Mouse (Mus musculus) heart, embryonic 13.5 days (tissue): Measurements from ENCODE around the gene Usp47. TPM values are rescaled to one million over a fixed set of nuclear protein-coding genes. Genes with fewer than 3 reads are reported as not detected.

Experiments
- ATAC-seq: fragments of 200-750 bp; cut with Nextera tagmentation; 2 replicates; pipeline ENCODE4 v1.8.0; 2017; ENCODE audit warnings: moderate TSS enrichment; ENCODE audit not compliant: insufficient number of reproducible peaks, low FRiP score, low TSS enrichment; ENCODE audit errors: extremely low read depth
- H3K27ac ChIP-seq: fragments of 300-500 bp; sonication (generic); replicated peaks from 2 replicates; pipeline ENCODE4 v1.5.1; 2015; ENCODE audit warnings: moderate library complexity, mild to moderate bottlenecking, inconsistent platforms
- H3K27me3 ChIP-seq: fragments of 300-500 bp; sonication (generic); replicated peaks from 2 replicates; pipeline ENCODE4 v1.6.1; 2015; ENCODE audit warnings: mild to moderate bottlenecking, inconsistent platforms
- H3K36me3 ChIP-seq: fragments of 300-500 bp; sonication (generic); 2 replicates; pipeline ENCODE4 v1.6.1; 2015; ENCODE audit warnings: mild to moderate bottlenecking, inconsistent platforms
- H3K4me1 ChIP-seq: fragments of 300-500 bp; sonication (generic); 2 replicates; pipeline ENCODE4 v1.6.1; 2015; ENCODE audit warnings: inconsistent platforms
- H3K4me2 ChIP-seq: fragments of 300-500 bp; sonication (generic); 2 replicates; pipeline ENCODE4 v1.6.1; 2015; ENCODE audit warnings: inconsistent platforms, mild to moderate bottlenecking, moderate library complexity
- H3K4me3 ChIP-seq: fragments of 300-500 bp; sonication (generic); 2 replicates; pipeline ENCODE4 v1.5.1; 2015; ENCODE audit warnings: moderate library complexity, mild to moderate bottlenecking, inconsistent platforms
- H3K9ac ChIP-seq: fragments of 300-500 bp; sonication (generic); 2 replicates; pipeline ENCODE4 v1.6.1; 2015; ENCODE audit warnings: inconsistent platforms, mild to moderate bottlenecking, moderate library complexity
- H3K9me3 ChIP-seq: fragments of 300-500 bp; sonication (generic); 2 replicates; pipeline ENCODE4 v1.6.1; 2016; ENCODE audit warnings: inconsistent platforms
- WGBS: fragments of 180-500 bp; shearing (Covaris S2); methylation state at CpG from one replicate; pipeline ENCODE4 v1.1.7; 2015; ENCODE audit warnings: mixed read lengths; 5-methylcytosine and 5-hydroxymethylcytosine counted together
- polyA plus RNA-seq: library from polyadenylated mRNA; unstranded; fragments of >200 nt; fragmentation: Nextera tagmentation; extraction: Ambion mirVana; gene quantifications from 2 replicates; pipeline ENCODE4 v1.2.1, GENCODE M21; 2015

Usp47 gene
- polyA plus RNA-seq, 1 experiment from 2014 or later: 57.4 TPM

- Histone ChIP-seq H3K27ac (no peak overlapping the region), H3K4me1 (peaks cover 63% of the 10 kb centered on the region), H3K9ac (no peak overlapping the region), H3K27me3 (no peaks in the 10 kb centered on the region), H3K4me2 (no peak overlapping the region), H3K9me3 (no peaks in the 10 kb centered on the region), H3K4me3 (no peak overlapping the region), H3K36me3 (peaks cover 16% of the 10 kb centered on the region)
- no peak for ATAC-seq
- 86% methylated on average over 5 of the region's 5 CpGs for WGBS
Measured at GRCm38 (mm10) chr7:112123612-112124011, 100.3 kb downstream of the Usp47 start.

GRCm38 (mm10) chr7:112125625-112126260 lies 102.4 kb downstream of the Usp47 start:
- no peaks in the 10 kb centered on the region for H3K27me3 ChIP-seq
- no peaks in the 10 kb centered on the region for H3K9me3 ChIP-seq
- peaks cover 2% of the 10 kb centered on the region; the same call in 1 of the 2 replicates for H3K36me3 ChIP-seq
- H3K27ac ChIP-seq: peak overlapping the region; percentile 79
- no peak overlapping the region for H3K4me2 ChIP-seq
- ATAC-seq: no peak
- no peak overlapping the region for H3K9ac ChIP-seq
- WGBS: 58% methylated on average over 7 of the region's 7 CpGs
- peaks cover 83% of the 10 kb centered on the region for H3K4me1 ChIP-seq
- H3K4me3 ChIP-seq: no peak overlapping the region

- ATAC-seq: no peak
- H3K9me3 ChIP-seq: no peaks in the 10 kb centered on the region
- H3K4me3 ChIP-seq: no peak overlapping the region
- 40% methylated on average over 5 of the region's 5 CpGs for WGBS
- H3K36me3 ChIP-seq: no peaks in the 10 kb centered on the region
- H3K27ac ChIP-seq: peak overlapping the region; percentile 79
- no peak overlapping the region for H3K9ac ChIP-seq
- H3K4me1 ChIP-seq: peaks cover 71% of the 10 kb centered on the region
- H3K27me3 ChIP-seq: no peaks in the 10 kb centered on the region
- no peak overlapping the region for H3K4me2 ChIP-seq
Measured at GRCm38 (mm10) chr7:112127085-112127637, 103.9 kb downstream of the Usp47 start.

GRCm38 (mm10) chr7:112127954-112128353 lies 104.7 kb downstream of the Usp47 start:
- H3K9me3 ChIP-seq: no peaks in the 10 kb centered on the region
- 75% methylated on average over 4 of the region's 4 CpGs for WGBS
- no peak overlapping the region for H3K4me2 ChIP-seq
- peaks cover 63% of the 10 kb centered on the region for H3K4me1 ChIP-seq
- H3K4me3 ChIP-seq: no peak overlapping the region
- peak overlapping the region; percentile 79 for H3K27ac ChIP-seq
- no peak overlapping the region for H3K9ac ChIP-seq
- 0 out of 2 replicates have a peak, but pooled peaks cover 2% of the 10 kb centered on the region for H3K36me3 ChIP-seq
- H3K27me3 ChIP-seq: no peaks in the 10 kb centered on the region
- no peak for ATAC-seq

DNA sequence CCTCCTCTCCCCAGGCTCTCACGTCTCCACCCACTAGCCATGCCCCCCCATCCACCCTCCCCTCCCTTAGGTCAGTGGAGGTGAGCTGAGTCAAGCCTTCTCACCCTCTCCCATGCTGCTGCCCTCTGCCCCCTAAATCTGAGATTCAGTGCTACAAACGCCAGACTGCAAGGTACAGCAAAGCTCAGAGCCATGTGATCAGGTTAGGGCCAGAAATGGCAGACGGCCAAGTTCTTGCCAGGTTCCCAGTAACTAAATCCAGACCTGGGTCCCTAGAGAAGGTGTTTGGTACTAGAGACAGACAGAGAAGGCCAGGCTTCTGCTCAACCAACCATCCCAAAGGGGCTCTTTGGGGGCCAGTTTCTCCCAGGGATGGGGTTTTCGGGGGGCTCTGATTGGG lies 105.5 kb downstream of the Usp47 start:
- peak overlapping the region; percentile 79 for H3K27ac ChIP-seq
- WGBS: 36% methylated on average over 4 of the region's 4 CpGs
- H3K4me2 ChIP-seq: no peak overlapping the region
- no peaks in the 10 kb centered on the region for H3K9me3 ChIP-seq
- H3K27me3 ChIP-seq: no peaks in the 10 kb centered on the region
- 0 out of 2 replicates have a peak, but pooled peaks cover 3% of the 10 kb centered on the region for H3K36me3 ChIP-seq
- no peak for ATAC-seq
- peaks cover 60% of the 10 kb centered on the region for H3K4me1 ChIP-seq
- H3K4me3 ChIP-seq: no peak overlapping the region
- H3K9ac ChIP-seq: no peak overlapping the region

- Histone ChIP-seq H3K36me3 (0 out of 2 replicates have a peak, but pooled peaks cover 3% of the 10 kb centered on the region), H3K9ac (no peak overlapping the region), H3K9me3 (no peaks in the 10 kb centered on the region), H3K4me3 (no peak overlapping the region), H3K4me2 (no peak overlapping the region), H3K4me1 (peaks cover 56% of the 10 kb centered on the region), H3K27ac (no peak overlapping the region; the same call in 1 of the 2 replicates), H3K27me3 (no peaks in the 10 kb centered on the region)
- WGBS: 71% methylated on average over 6 of the region's 6 CpGs
- no peak for ATAC-seq
Measured at GRCm38 (mm10) chr7:112129851-112130250, 106.5 kb downstream of the Usp47 start.

DNA sequence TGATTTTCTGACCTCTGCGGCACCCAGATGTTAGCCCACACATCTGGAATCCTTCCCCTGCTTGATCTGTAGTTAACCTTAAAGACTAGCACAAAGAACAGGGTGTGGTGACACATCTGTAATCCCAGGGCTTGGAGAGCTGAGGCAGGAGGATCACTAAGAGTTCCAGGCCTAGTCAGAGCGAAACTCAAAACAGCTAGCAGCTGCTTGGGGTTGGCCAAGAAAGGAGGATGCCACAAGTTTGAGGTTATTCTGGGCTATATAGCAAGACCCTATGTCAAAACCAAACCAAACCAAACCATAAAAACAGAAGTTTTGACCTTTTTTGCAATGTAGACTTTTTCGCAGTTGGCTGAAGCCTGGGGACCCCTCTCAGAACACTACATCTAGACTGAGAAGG lies 107.4 kb downstream of the Usp47 start:
- Histone ChIP-seq H3K27ac (no peak overlapping the region), H3K4me1 (peaks cover 50% of the 10 kb centered on the region), H3K9ac (no peak overlapping the region), H3K27me3 (no peaks in the 10 kb centered on the region), H3K4me3 (no peak overlapping the region), H3K4me2 (no peak overlapping the region), H3K36me3 (0 out of 2 replicates have a peak, but pooled peaks cover 3% of the 10 kb centered on the region), H3K9me3 (no peaks in the 10 kb centered on the region)
- WGBS: 81% methylated on average over 3 of the region's 3 CpGs
- no peak for ATAC-seq

- Histone ChIP-seq H3K4me3 (no peak overlapping the region), H3K9ac (no peak overlapping the region), H3K36me3 (0 out of 2 replicates have a peak, but pooled peaks cover 3% of the 10 kb centered on the region), H3K9me3 (no peaks in the 10 kb centered on the region), H3K4me2 (no peak overlapping the region), H3K27me3 (no peaks in the 10 kb centered on the region), H3K27ac (0 out of 2 replicates have a peak overlapping the region, but pooled peaks have one; percentile 1), H3K4me1 (peaks cover 42% of the 10 kb centered on the region)
- WGBS: 80% methylated on average over 6 of the region's 6 CpGs
- ATAC-seq: no peak
Measured at GRCm38 (mm10) chr7:112132005-112132404, 108.7 kb downstream of the Usp47 start.

GRCm38 (mm10) chr7:112133277-112133676 lies 110.0 kb downstream of the Usp47 start:
- Histone ChIP-seq H3K36me3 (0 out of 2 replicates have a peak, but pooled peaks cover 3% of the 10 kb centered on the region), H3K4me3 (no peak overlapping the region), H3K4me1 (peaks cover 33% of the 10 kb centered on the region), H3K4me2 (no peak overlapping the region), H3K9me3 (no peaks in the 10 kb centered on the region), H3K27me3 (no peaks in the 10 kb centered on the region), H3K27ac (no peak overlapping the region), H3K9ac (no peak overlapping the region)
- no peak for ATAC-seq
- 87% methylated on average over 5 of the region's 5 CpGs for WGBS

- no peak overlapping the region for H3K4me3 ChIP-seq
- H3K4me2 ChIP-seq: no peak overlapping the region
- no peaks in the 10 kb centered on the region for H3K27me3 ChIP-seq
- 0 out of 2 replicates have a peak, but pooled peaks cover 5% of the 10 kb centered on the region for H3K36me3 ChIP-seq
- H3K4me1 ChIP-seq: peaks cover 31% of the 10 kb centered on the region
- no peak for ATAC-seq
- no peak overlapping the region for H3K9ac ChIP-seq
- H3K27ac ChIP-seq: no peak overlapping the region
- H3K9me3 ChIP-seq: no peaks in the 10 kb centered on the region
- 85% methylated on average over 4 of the region's 4 CpGs for WGBS
Measured at GRCm38 (mm10) chr7:112135161-112135560, 111.9 kb downstream of the Usp47 start.

GRCm38 (mm10) chr7:112136537-112136936 lies 113.2 kb downstream of the Usp47 start:
- Histone ChIP-seq H3K9ac (no peak overlapping the region), H3K36me3 (0 out of 2 replicates have a peak, but pooled peaks cover 5% of the 10 kb centered on the region), H3K27ac (peak overlapping the region; percentile 46; the same call in 1 of the 2 replicates), H3K4me1 (peaks cover 39% of the 10 kb centered on the region), H3K9me3 (no peaks in the 10 kb centered on the region), H3K4me3 (no peak overlapping the region), H3K4me2 (no peak overlapping the region), H3K27me3 (no peaks in the 10 kb centered on the region)
- no peak for ATAC-seq
- 75% methylated on average over 5 of the region's 5 CpGs for WGBS

- peaks cover 52% of the 10 kb centered on the region for H3K4me1 ChIP-seq
- no peak for ATAC-seq
- 70% methylated on average over 7 of the region's 7 CpGs for WGBS
- no peaks in the 10 kb centered on the region for H3K27me3 ChIP-seq
- no peaks in the 10 kb centered on the region for H3K9me3 ChIP-seq
- peak overlapping the region; percentile 71 for H3K27ac ChIP-seq
- H3K4me3 ChIP-seq: no peak overlapping the region
- no peak overlapping the region; the same call in 1 of the 2 replicates for H3K9ac ChIP-seq
- H3K4me2 ChIP-seq: no peak overlapping the region
- H3K36me3 ChIP-seq: 0 out of 2 replicates have a peak, but pooled peaks cover 2% of the 10 kb centered on the region
Measured at GRCm38 (mm10) chr7:112138168-112138508, 114.8 kb downstream of the Usp47 start.
